Comparison of ENCODE assay signal across 23 mouse cellular contexts in the genomic region with DNA sequence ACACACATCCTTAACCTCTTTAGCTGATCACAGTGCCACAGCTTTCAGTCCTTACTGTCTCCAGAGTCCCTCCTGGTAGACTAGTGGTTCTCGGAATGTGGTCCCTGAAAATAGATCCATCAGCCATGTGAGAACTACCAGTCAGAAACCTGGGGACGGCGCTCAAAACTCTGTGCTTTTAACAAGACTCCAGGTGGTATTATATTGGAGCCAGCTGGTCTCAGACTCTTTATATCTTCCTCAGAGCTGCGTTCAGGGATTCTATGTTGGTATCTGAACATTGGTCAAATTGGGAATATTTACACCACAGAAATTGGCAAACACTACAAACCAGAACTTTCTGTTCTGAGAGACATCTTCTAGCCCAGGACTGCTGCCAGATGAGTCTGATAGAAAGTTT.
DNase-seq lines count a peak whose midpoint lies in the region; ATAC-seq lines count a peak whose summit lies in the region.
"Had no signal": no experiment of that assay in that cellular context is flagged by ENCODE, and none has a peak within 500 bp of the region (broad histone marks: within the 10 kb centered on the region; RNA-seq: fewer than 3 reads in every experiment).

No protein-coding gene starts in this region.

- no peaks in the 10 kb centered on the region for H3K4me1 ChIP-seq in hindbrain, embryonic 11.5 days (replicated peaks; ENCODE audit: control insufficient read depth, insufficient read depth, low read length)

- no peak overlapping the region for H3K4me3 ChIP-seq in hindbrain, embryonic 11.5 days (ENCODE audit: low read depth, low read length)
- H3K4me3 ChIP-seq: embryonic facial prominence, embryonic 10.5 days; embryonic facial prominence, embryonic 12.5 days; forebrain, embryonic 13.5 days; forebrain, embryonic 15.5 days had no signal

- peak; percentile 24; the same call in 1 of the 2 replicates for ATAC-seq in frontal cortex, adult (ENCODE audit: low TSS enrichment)
- no peak for ATAC-seq in hindbrain, embryonic 11.5 days (ENCODE audit: low FRiP score)
- ATAC-seq: activated CD4-positive, CD25-positive, alpha-beta regulatory T cell, adult 4 months; CD4-positive, CD25-positive, alpha-beta regulatory T cell, adult 4 months; forebrain, embryonic 13.5 days; forebrain, embryonic 15.5 days; Patski had no signal

- no peaks in the 10 kb centered on the region for H3K36me3 ChIP-seq in hindbrain, embryonic 11.5 days (ENCODE audit: control insufficient read depth, insufficient read depth, low read length)
- H3K36me3 ChIP-seq: embryonic facial prominence, embryonic 12.5 days; G1E had no signal

- H3K9ac ChIP-seq in hindbrain, embryonic 11.5 days (ENCODE audit: low read depth, low read length) = no peak overlapping the region
- H3K9ac ChIP-seq: embryonic facial prominence, embryonic 12.5 days; forebrain, embryonic 13.5 days; forebrain, embryonic 15.5 days had no signal

- H3K27ac ChIP-seq in hindbrain, embryonic 11.5 days (ENCODE audit: low read depth, low read length) = no peak overlapping the region
- H3K27ac ChIP-seq: embryonic facial prominence, embryonic 10.5 days; embryonic facial prominence, embryonic 12.5 days; forebrain, embryonic 13.5 days; forebrain, embryonic 15.5 days had no signal

- no peaks in the 10 kb centered on the region for H3K9me3 ChIP-seq in hindbrain, embryonic 11.5 days (ENCODE audit: control insufficient read depth, low read length)
- H3K9me3 ChIP-seq: embryonic facial prominence, embryonic 10.5 days; embryonic facial prominence, embryonic 12.5 days; forebrain, embryonic 13.5 days; forebrain, embryonic 15.5 days had no signal

- H3K4me2 ChIP-seq in hindbrain, embryonic 11.5 days (replicated peaks; ENCODE audit: low read depth, low read length) = no peak overlapping the region
- H3K4me2 ChIP-seq: embryonic facial prominence, embryonic 12.5 days; forebrain, embryonic 13.5 days; forebrain, embryonic 15.5 days had no signal

- no peak for DNase-seq in frontal cortex, postnatal 25 days (ENCODE audit: low spot score in 2 of 2)
- peak; percentile 62 to 74 for DNase-seq in right cerebral cortex, postnatal 10 days (ENCODE audit: low spot score in 2 of 2)
- DNase-seq in right cerebral cortex, postnatal 14 days = no peak
- DNase-seq in hindbrain, embryonic 11.5 days (ENCODE audit: low spot score) = no peak
- DNase-seq: adrenal gland, adult 8-10 months; adrenal gland, postnatal 14 days; adrenal gland, postnatal 36 days; B cell, adult 2 months; cerebellum, adult 11-12 months; cerebellum, adult 2 months; cerebellum, adult 9-10 months; cerebellum, postnatal 10 days; cerebellum, postnatal 25 days had no signal

- no peaks in the 10 kb centered on the region for H3K27me3 ChIP-seq in hindbrain, embryonic 11.5 days (ENCODE audit: control insufficient read depth, insufficient read depth, low read length)
- H3K27me3 ChIP-seq: CH12.LX; embryonic facial prominence, embryonic 12.5 days; forebrain, embryonic 13.5 days; forebrain, embryonic 15.5 days had no signal

- 84% methylated on average over 4 of the region's 4 CpGs for WGBS in hindbrain, embryonic 11.5 days

Comparison
In these comparisons a context has a peak if more than half of its experiments do, and no peak if none do; other contexts are left out.
1. DNase-seq: peak in right cerebral cortex, postnatal 10 days (2 of 2); none in frontal cortex, postnatal 25 days (0 of 2), right cerebral cortex, postnatal 14 days (single experiment) and hindbrain, embryonic 11.5 days (single experiment).